Mouse (Mus musculus) urinary bladder, postnatal 14 days (tissue): ENCODE data around the gene Rcan1.
"Not testable (repeated sequence)": the region's sequence is repeated elsewhere in the genome, so short reads cannot be mapped to it uniquely, and the experiment has no call there.

Experiments
- DNase-seq: peaks from one replicate; pipeline ENCODE4 v3.0.0; 2021; ENCODE audit warnings: low spot score

The Rcan1 gene

GRCm38 (mm10) chr16:92433176-92433575, 37.5 kb downstream of the Rcan1 start:
- no peak for DNase-seq

GRCm38 (mm10) chr16:92430731-92431130, 39.9 kb downstream of the Rcan1 start:
- DNase-seq = no peak

GRCm38 (mm10) chr16:92428197-92428950, 42.3 kb downstream of the Rcan1 start:
- peak; percentile 45 for DNase-seq

GRCm38 (mm10) chr16:92426708-92427107, 44.0 kb downstream of the Rcan1 start:
- no peak for DNase-seq

GRCm38 (mm10) chr16:92425875-92426274, 44.8 kb downstream of the Rcan1 start:
- DNase-seq = no peak

GRCm38 (mm10) chr16:92423363-92423762, 47.3 kb downstream of the Rcan1 start:
- no peak for DNase-seq

GRCm38 (mm10) chr16:92422435-92423362, 48.0 kb downstream of the Rcan1 start:
- DNase-seq = no peak

GRCm38 (mm10) chr16:92421147-92421934, 49.3 kb downstream of the Rcan1 start:
- no peak for DNase-seq

GRCm38 (mm10) chr16:92420641-92421040, 50.0 kb downstream of the Rcan1 start:
- DNase-seq = no peak

- peak; percentile 69 for DNase-seq
Observed at GRCm38 (mm10) chr16:92419099-92419498, 51.6 kb downstream of the Rcan1 start.

GRCm38 (mm10) chr16:92417267-92417666, 53.4 kb downstream of the Rcan1 start:
- no peak for DNase-seq

GRCm38 (mm10) chr16:92415702-92416118, 55.0 kb downstream of the Rcan1 start:
- no peak for DNase-seq

- DNase-seq = not testable (repeated sequence)
Observed at GRCm38 (mm10) chr16:92415038-92415437, 55.6 kb downstream of the Rcan1 start.

GRCm38 (mm10) chr16:92412888-92413287, 57.8 kb downstream of the Rcan1 start:
- no peak for DNase-seq

- DNase-seq = no peak
Observed at GRCm38 (mm10) chr16:92411981-92412706, 58.5 kb downstream of the Rcan1 start.

- no peak for DNase-seq
Observed at GRCm38 (mm10) chr16:92410344-92410743, 60.3 kb downstream of the Rcan1 start.

GRCm38 (mm10) chr16:92407883-92408282, 62.8 kb downstream of the Rcan1 start:
- no peak for DNase-seq

GRCm38 (mm10) chr16:92404141-92404540, 66.5 kb downstream of the Rcan1 start:
- DNase-seq = no peak

GRCm38 (mm10) chr16:92403069-92403468, 67.6 kb downstream of the Rcan1 start:
- no peak for DNase-seq

- DNase-seq = peak; percentile 26
Observed at GRCm38 (mm10) chr16:92402216-92402615, 68.5 kb downstream of the Rcan1 start.

- no peak for DNase-seq
Observed at GRCm38 (mm10) chr16:92401206-92401605, 69.5 kb downstream of the Rcan1 start.
